Mouse (Mus musculus) lung, embryonic 14.5 days (tissue): ENCODE measurements at regions not wholly inside any gene's neighbourhood (a gene's known extent, or its start where the extent isn't known, plus 50 kb on each side); places are given as distances from the start of the nearest gene placed in this dataset.

ENCODE experiments used
- ATAC-seq: fragments of 200-750 bp; cut with Nextera tagmentation; 2 replicates; pipeline ENCODE4 v1.8.0; 2017; ENCODE audit warnings: mild to moderate bottlenecking, moderate TSS enrichment, moderate library complexity; ENCODE audit not compliant: insufficient read depth
- DNase-seq: peaks from one replicate; pipeline ENCODE4 v3.0.0-alpha.2; 2015
- H3K27ac ChIP-seq: fragments of 300-500 bp; sonication (generic); 2 replicates; pipeline ENCODE4 v1.5.1; 2014; ENCODE audit warnings: low read depth, mild to moderate bottlenecking, moderate library complexity
- H3K27me3 ChIP-seq: fragments of 300-500 bp; sonication (generic); 2 replicates; pipeline ENCODE4 v1.6.1; 2014; ENCODE audit warnings: low read length, control low read depth; ENCODE audit not compliant: insufficient read depth
- H3K36me3 ChIP-seq: fragments of 300-500 bp; sonication (generic); 2 replicates; pipeline ENCODE4 v1.6.1; 2014; ENCODE audit warnings: control low read depth; ENCODE audit not compliant: insufficient read depth
- H3K4me1 ChIP-seq: fragments of 300-500 bp; sonication (generic); 2 replicates; pipeline ENCODE4 v1.6.1; 2014; ENCODE audit warnings: antibody characterized with exemption, control low read depth; ENCODE audit not compliant: insufficient read depth
- H3K4me2 ChIP-seq: fragments of 300-500 bp; sonication (generic); 2 replicates; pipeline ENCODE4 v1.6.1; 2014; ENCODE audit warnings: mild to moderate bottlenecking
- H3K4me3 ChIP-seq: fragments of 300-500 bp; sonication (generic); 2 replicates; pipeline ENCODE4 v1.5.1; 2014; ENCODE audit warnings: low read depth, low read length
- H3K9ac ChIP-seq: fragments of 300-500 bp; sonication (generic); 2 replicates; pipeline ENCODE4 v1.6.1; 2014
- H3K9me3 ChIP-seq: fragments of 300-500 bp; sonication (generic); 2 replicates; pipeline ENCODE4 v1.6.1; 2016; ENCODE audit warnings: low read depth, low read length, control low read depth
- CTCF ChIP-seq: IDR thresholded peaks from 2 replicates; pipeline ENCODE4 v1.5.1; 2016; ENCODE audit warnings: antibody characterized with exemption, low read depth
- WGBS: fragments of 180-500 bp; shearing (Covaris S2); extraction: QIAGEN DNeasy Blood & Tissue Kit; methylation state at CpG from one replicate; pipeline ENCODE4 v1.1.7; 2014; 5-methylcytosine and 5-hydroxymethylcytosine counted together

- no peaks in the 10 kb centered on the region for H3K27me3 ChIP-seq
- H3K4me3 ChIP-seq = no peak overlapping the region
- no peak overlapping the region for H3K4me2 ChIP-seq
- no peak for TF ChIP-seq CTCF
- H3K36me3 ChIP-seq = no peaks in the 10 kb centered on the region
- H3K27ac ChIP-seq = no peak overlapping the region
- no peak for ATAC-seq
- WGBS = 66% methylated on average over 7 of the region's 7 CpGs
- no peaks in the 10 kb centered on the region; the same call in 1 of the 2 replicates for H3K9me3 ChIP-seq
- no peak for DNase-seq
- no peak overlapping the region for H3K9ac ChIP-seq
- H3K4me1 ChIP-seq = no peaks in the 10 kb centered on the region
Observed at GRCm38 (mm10) chr6:135433753-135434152, 71.4 kb downstream of the Emp1 start.

- DNase-seq (no peak), ATAC-seq (no peak)
- no peak overlapping the region for H3K4me2 ChIP-seq
- TF ChIP-seq CTCF = no peak
- H3K4me3 ChIP-seq = no peak overlapping the region
- no peaks in the 10 kb centered on the region; the same call in 1 of the 2 replicates for H3K9me3 ChIP-seq
- H3K27me3 ChIP-seq = no peaks in the 10 kb centered on the region
- WGBS = 67% methylated on average over 4 of the region's 4 CpGs
- no peaks in the 10 kb centered on the region for H3K36me3 ChIP-seq
- no peaks in the 10 kb centered on the region for H3K4me1 ChIP-seq
- no peak overlapping the region for H3K27ac ChIP-seq
- no peak overlapping the region for H3K9ac ChIP-seq
Observed at GRCm38 (mm10) chr6:135436315-135436714, 74.0 kb downstream of the Emp1 start.

GRCm38 (mm10) chr6:135438271-135438670 is 75.9 kb downstream of the Emp1 start:
- no peak for TF ChIP-seq CTCF
- Histone ChIP-seq H3K36me3 (no peaks in the 10 kb centered on the region), H3K4me1 (no peaks in the 10 kb centered on the region), H3K4me3 (no peak overlapping the region), H3K9me3 (no peaks in the 10 kb centered on the region; the same call in 1 of the 2 replicates), H3K9ac (no peak overlapping the region), H3K27ac (no peak overlapping the region), H3K27me3 (no peaks in the 10 kb centered on the region), H3K4me2 (no peak overlapping the region)
- ATAC-seq (no peak), DNase-seq (no peak)
- 90% methylated on average over 3 of the region's 3 CpGs for WGBS

- Histone ChIP-seq H3K4me2 (no peak overlapping the region), H3K9me3 (no peaks in the 10 kb centered on the region; the same call in 1 of the 2 replicates), H3K4me1 (no peaks in the 10 kb centered on the region), H3K4me3 (no peak overlapping the region), H3K36me3 (no peaks in the 10 kb centered on the region), H3K27ac (no peak overlapping the region), H3K9ac (no peak overlapping the region), H3K27me3 (no peaks in the 10 kb centered on the region)
- DNase-seq = peak; percentile 26
- ATAC-seq = no peak
- 61% methylated on average over 11 of the region's 11 CpGs for WGBS
- no peak for TF ChIP-seq CTCF
Observed at GRCm38 (mm10) chr6:135441126-135441871, 79.0 kb downstream of the Emp1 start.

GRCm38 (mm10) chr6:135444661-135445060 is 82.3 kb downstream of the Emp1 start:
- H3K9me3 ChIP-seq = no peaks in the 10 kb centered on the region
- peak overlapping the region; percentile 46 for H3K4me2 ChIP-seq
- peak; percentile 97 for ATAC-seq
- TF ChIP-seq CTCF = peak; percentile 98
- H3K27me3 ChIP-seq = no peaks in the 10 kb centered on the region
- DNase-seq = peak; percentile 98
- H3K27ac ChIP-seq = no peak overlapping the region
- whole genome bisulfite sequencing = 3% methylated on average over 11 of the region's 11 CpGs
- no peaks in the 10 kb centered on the region for H3K36me3 ChIP-seq
- no peak overlapping the region for H3K9ac ChIP-seq
- no peak overlapping the region for H3K4me3 ChIP-seq
- H3K4me1 ChIP-seq = no peaks in the 10 kb centered on the region

GRCm38 (mm10) chr6:135445070-135445469 is 82.7 kb downstream of the Emp1 start:
- H3K4me1 ChIP-seq = no peaks in the 10 kb centered on the region
- no peak overlapping the region for H3K4me3 ChIP-seq
- 25% methylated on average over 8 of the region's 8 CpGs for WGBS
- no peak for DNase-seq
- no peaks in the 10 kb centered on the region for H3K36me3 ChIP-seq
- no peak for TF ChIP-seq CTCF
- no peaks in the 10 kb centered on the region for H3K9me3 ChIP-seq
- no peak overlapping the region for H3K27ac ChIP-seq
- no peak overlapping the region for H3K9ac ChIP-seq
- ATAC-seq = peak; percentile 50
- H3K27me3 ChIP-seq = no peaks in the 10 kb centered on the region
- H3K4me2 ChIP-seq = peak overlapping the region; percentile 46

- DNase-seq (no peak), ATAC-seq (no peak)
- H3K4me1 ChIP-seq = no peaks in the 10 kb centered on the region
- H3K9ac ChIP-seq = no peak overlapping the region
- no peak for TF ChIP-seq CTCF
- no peaks in the 10 kb centered on the region for H3K9me3 ChIP-seq
- H3K36me3 ChIP-seq = no peaks in the 10 kb centered on the region
- no peak overlapping the region for H3K27ac ChIP-seq
- no peak overlapping the region for H3K4me2 ChIP-seq
- no peak overlapping the region for H3K4me3 ChIP-seq
- WGBS = 53% methylated on average over 2 of the region's 2 CpGs
- no peaks in the 10 kb centered on the region for H3K27me3 ChIP-seq
Observed at GRCm38 (mm10) chr6:135447801-135448200, 85.5 kb downstream of the Emp1 start.
